Mouse (Mus musculus): ENCODE data around the gene Xpo6.

DNA sequence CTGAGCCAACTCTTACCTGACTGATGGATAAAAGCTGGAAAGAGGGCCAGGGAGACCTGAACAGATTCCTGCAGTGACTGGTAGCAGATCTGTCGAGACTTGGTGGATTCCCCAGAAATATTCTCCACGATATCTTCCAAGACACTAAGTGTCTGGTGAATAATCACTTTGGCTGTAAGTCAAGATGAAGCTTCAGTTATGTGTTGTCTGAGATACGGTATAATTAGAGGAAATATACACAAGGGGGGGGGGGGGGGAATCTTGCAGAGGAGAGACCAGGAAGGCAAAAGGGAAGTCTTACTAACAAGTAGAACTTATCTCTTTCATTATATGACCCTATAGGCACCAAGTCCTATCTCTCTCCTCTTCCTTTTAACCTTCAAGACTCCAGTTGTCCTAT is 90.4 kb downstream of the Xpo6 start:
- TF ChIP-seq CTCF (IDR thresholded peaks at IDR 0.05; ENCODE audit: extremely low read depth, insufficient read depth, low read length): no peak
- no peak for TF ChIP-seq POLR2A (IDR thresholded peaks at IDR 0.05; ENCODE audit: extremely low read depth, insufficient read depth, low read length)
